Mouse (Mus musculus): ENCODE data around the gene B230219D22Rik.
"Not testable (repeated sequence)": the region's sequence is repeated elsewhere in the genome, so short reads cannot be mapped to it uniquely, and the experiment has no call there.

- not testable (repeated sequence) for TF ChIP-seq CTCF (IDR thresholded peaks at IDR 0.05; ENCODE audit: borderline replicate concordance, insufficient read depth, low read depth, low read length); POLR2A (IDR thresholded peaks at IDR 0.05; ENCODE audit: borderline replicate concordance, insufficient read depth, low read length)
Measured at GRCm38 (mm10) chr13:55695989-55696388, 3.1 kb downstream of the B230219D22Rik start.

Data from cerebellum, adult 2 months (tissue).